Mouse (Mus musculus) embryonic fibroblast, embryonic 13.5 days (primary cell): Measurements from ENCODE around the gene Gtf2f1.

Source experiments
- CTCF ChIP-seq: IDR thresholded peaks from 2 replicates; pipeline ENCODE4 v1.5.1; 2011; ENCODE audit warnings: mild to moderate bottlenecking, control low read depth, low read length, moderate library complexity, borderline replicate concordance; ENCODE audit not compliant: insufficient read depth
- POLR2A ChIP-seq: IDR thresholded peaks from 2 replicates; pipeline ENCODE4 v1.6.1; 2011; ENCODE audit warnings: low read depth, mild to moderate bottlenecking, control low read depth, low read length, moderate library complexity

GRCm38 (mm10) chr17:56984886-56985285, 26.2 kb downstream of the Gtf2f1 start:
- TF ChIP-seq CTCF: no peak
- TF ChIP-seq POLR2A: no peak
